Mouse (Mus musculus) left cerebral cortex, adult 6 months (tissue): ENCODE measurements around the gene Slc8a3. TPM values are rescaled to one million over a fixed set of nuclear protein-coding genes. Genes with fewer than 3 reads are reported as not detected.

Source experiments
- long read RNA-seq, 2 experiments: library from polyadenylated mRNA; unstranded; transcript quantifications; one replicate each; pipeline ENCODE4 v2.0.0; 2019 to 2020
- polyA plus RNA-seq: library from polyadenylated mRNA; unstranded; fragments of <200 nt; fragmentation: Nextera tagmentation; gene quantifications from 2 replicates; pipeline ENCODE4 v1.2.3, GENCODE M21; 2021

Slc8a3 gene
- 4.4 and 6.8 TPM in 2 replicates for polyA plus RNA-seq
- long read RNA-seq, experiment 1, full-length matches to known transcripts: 8 of 33 reads
- long read RNA-seq, experiment 1, partial matches to known transcripts: 7 of 33 reads
- long read RNA-seq, experiment 1, other reads (novel, unspliced or antisense): 18 of 33 reads
- long read RNA-seq, experiment 2, partial matches to known transcripts: 2 of 4 reads
- long read RNA-seq, experiment 2, other reads (novel, unspliced or antisense): 2 of 4 reads

DNA sequence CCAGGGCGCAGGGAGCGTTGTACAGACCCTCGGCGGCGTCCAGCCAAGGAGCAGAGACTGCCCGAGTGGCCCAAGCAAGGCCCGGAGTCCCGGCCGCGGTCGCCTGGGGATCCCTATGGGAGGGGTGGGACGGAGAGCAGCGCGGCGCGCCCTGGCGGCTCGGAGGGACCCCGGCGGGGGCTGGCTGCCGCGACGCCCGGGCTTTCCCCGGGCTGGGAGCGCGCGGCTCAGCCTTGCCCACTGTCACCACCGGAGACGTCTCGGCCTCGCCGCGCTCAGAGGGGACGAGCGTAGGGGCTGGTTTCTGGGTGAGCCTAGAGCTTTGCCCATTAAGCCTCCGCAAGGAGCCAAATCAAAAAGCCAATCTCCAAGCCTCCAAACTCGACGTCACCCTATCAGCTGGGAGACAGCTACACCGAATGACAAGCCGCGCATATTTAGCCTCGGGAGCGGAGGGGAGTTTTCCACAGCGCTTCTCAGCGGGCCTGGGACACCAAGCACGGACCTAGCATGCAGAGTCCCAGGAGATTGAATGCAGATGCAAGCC, at the start of gene Slc8a3:
TSS of gene Slc8a3 (minus strand) at position 306 of the 547 bp plus-strand sequence.

DNA sequence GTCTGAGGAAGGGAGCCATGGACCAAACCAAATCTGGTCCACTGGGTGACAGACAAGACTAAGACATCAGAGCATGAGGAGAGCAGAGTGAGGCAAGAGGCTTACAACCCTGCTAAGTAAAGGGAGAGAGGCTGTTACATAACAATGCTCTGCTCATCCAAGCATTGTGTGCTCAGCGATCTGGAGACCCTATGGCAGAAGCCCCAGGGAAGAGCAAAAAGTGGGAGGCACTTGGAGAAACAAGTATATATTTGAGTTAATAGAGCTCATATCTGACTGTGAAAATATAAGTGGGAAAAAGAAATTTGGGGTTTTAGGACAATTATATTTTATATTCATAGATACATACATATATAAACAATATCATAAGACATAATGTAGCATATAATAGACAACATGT, 46.4 kb upstream of the Slc8a3 start, which contains the start of gene Gm4787:
TSS of gene Gm4787 (minus strand) at position 101 of the 400 bp plus-strand sequence.

Other genes starting within 250 kb of the Slc8a3 start
- gene Gm4787, start 46.3 kb upstream of the Slc8a3 start, polyA plus RNA-seq: 0.13 and 0.16 TPM in 2 replicates
- gene Adam4, start 88.8 kb upstream of the Slc8a3 start, polyA plus RNA-seq: 0.11 and 0.17 TPM in 2 replicates
- 101 and 129 TPM in 2 replicates for gene Cox16, start 151.9 kb upstream of the Slc8a3 start, polyA plus RNA-seq
- 37.0 and 56.7 TPM in 2 replicates for gene Gm20498, start 199.7 kb upstream of the Slc8a3 start, polyA plus RNA-seq
- 16.6 and 29.6 TPM in 2 replicates for gene Synj2bp, start 199.7 kb upstream of the Slc8a3 start, polyA plus RNA-seq
- gene Adam21, start 235.3 kb upstream of the Slc8a3 start, polyA plus RNA-seq: 0.18 and 0.20 TPM in 2 replicates